Mouse (Mus musculus) myocyte (in vitro differentiated cells): ENCODE measurements at regions not wholly inside any gene's neighbourhood (a gene's known extent, or its start where the extent isn't known, plus 50 kb on each side); places are given as distances from the start of the nearest gene placed in this dataset.

Experiments used
- H3K27me3 ChIP-seq: one replicate; pipeline ENCODE4 v1.6.1; 2011; ENCODE audit not compliant: control insufficient read depth, insufficient read depth, insufficient read length
- H3K36me3 ChIP-seq: one replicate; pipeline ENCODE4 v1.6.1; 2011; ENCODE audit not compliant: control insufficient read depth, insufficient read depth
- H3K4me2 ChIP-seq: one replicate; pipeline ENCODE4 v1.6.1; 2011; ENCODE audit warnings: low read depth, control low read depth
- H3K4me3 ChIP-seq: one replicate; pipeline ENCODE4 v1.5.1; 2011; ENCODE audit warnings: mild to moderate bottlenecking, control low read depth, moderate library complexity
- H3K79me2 ChIP-seq: one replicate; pipeline ENCODE4 v1.6.1; 2011; ENCODE audit not compliant: control insufficient read depth, insufficient read depth
- H3ac ChIP-seq: one replicate; pipeline ENCODE4 v1.6.1; 2011; ENCODE audit not compliant: control insufficient read depth, insufficient read length
- CEBPB ChIP-seq: IDR thresholded peaks from 2 replicates; pipeline ENCODE4 v1.6.1; 2011; ENCODE audit warnings: mild to moderate bottlenecking, moderate library complexity; ENCODE audit not compliant: poor library complexity, insufficient read depth, severe bottlenecking
- E2F4 ChIP-seq: IDR thresholded peaks from one replicate; pipeline ENCODE4 v1.6.1; 2011; ENCODE audit warnings: mild to moderate bottlenecking, control low read depth, moderate library complexity; ENCODE audit not compliant: insufficient read depth
- MAX ChIP-seq: IDR thresholded peaks from one replicate; pipeline ENCODE4 v1.6.1; 2011; ENCODE audit warnings: low read depth, mild to moderate bottlenecking, control low read depth
- MYOD1 ChIP-seq, 3 experiments: IDR thresholded peaks; one replicate each; pipeline ENCODE4 v1.6.1; 2011; ENCODE audit warnings: control low read depth in 2 of 3, low read depth in 2 of 3, mild to moderate bottlenecking in 2 of 3, moderate library complexity in 1 of 3; ENCODE audit not compliant: insufficient read length in 2 of 3, control insufficient read depth in 1 of 3
- MYOG ChIP-seq, 3 experiments: IDR thresholded peaks; one replicate each; pipeline ENCODE4 v1.6.1; 2011; ENCODE audit warnings: control low read depth in 2 of 3, low read depth in 2 of 3, mild to moderate bottlenecking in 2 of 3; ENCODE audit not compliant: insufficient read length in 2 of 3, control insufficient read depth in 1 of 3, insufficient read depth in 1 of 3
- POLR2A ChIP-seq: IDR thresholded peaks from one replicate; pipeline ENCODE4 v1.6.1; 2011; ENCODE audit warnings: low read depth, mild to moderate bottlenecking, control low read depth, moderate library complexity; ENCODE audit not compliant: insufficient read length
- POLR2AphosphoS2 ChIP-seq: IDR thresholded peaks from one replicate; pipeline ENCODE4 v1.6.1; 2011; ENCODE audit warnings: low read depth, control low read depth; ENCODE audit not compliant: insufficient read length
- REST ChIP-seq: IDR thresholded peaks from one replicate; pipeline ENCODE4 v1.6.1; 2011; ENCODE audit warnings: mild to moderate bottlenecking, control low read depth, moderate library complexity; ENCODE audit not compliant: insufficient read depth, insufficient read length
- SRF ChIP-seq: IDR thresholded peaks from one replicate; pipeline ENCODE4 v1.6.1; 2011; ENCODE audit warnings: low read depth; ENCODE audit not compliant: control insufficient read depth, insufficient read length
- TCF12 ChIP-seq: IDR thresholded peaks from one replicate; pipeline ENCODE4 v1.6.1; 2011; ENCODE audit warnings: mild to moderate bottlenecking, control low read depth; ENCODE audit not compliant: poor library complexity, insufficient read depth, severe bottlenecking
- TCF3 ChIP-seq: IDR thresholded peaks from one replicate; pipeline ENCODE4 v1.6.1; 2011; ENCODE audit warnings: low read depth, control low read depth; ENCODE audit not compliant: insufficient read length
- USF1 ChIP-seq: IDR thresholded peaks from one replicate; pipeline ENCODE4 v1.6.1; 2011; ENCODE audit warnings: low read depth, mild to moderate bottlenecking, control low read depth, moderate library complexity

DNA sequence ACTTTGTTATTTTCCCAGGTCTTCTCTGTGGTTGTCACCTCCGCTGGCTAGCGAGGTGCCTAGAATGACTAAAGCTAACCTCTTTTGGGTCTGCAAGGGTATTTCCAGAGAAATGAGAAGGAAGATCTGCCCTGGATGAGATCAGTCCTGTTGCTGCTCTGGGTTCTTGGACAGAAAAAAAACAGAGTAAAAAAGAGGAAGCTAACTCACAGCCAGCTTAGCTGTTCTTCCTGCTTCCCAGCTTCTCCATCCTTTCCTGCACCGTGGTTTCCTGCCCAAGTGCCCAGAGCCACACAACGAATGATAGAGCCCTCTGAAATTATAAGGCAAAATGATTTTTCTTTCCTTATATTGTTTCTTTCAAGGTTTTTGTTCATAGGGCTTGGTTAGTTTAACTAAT, 326.2 kb upstream of the Pik3r1 start:
- Histone ChIP-seq H3ac (no peak overlapping the region), H3K4me2 (no peak overlapping the region)
- no peak for TF ChIP-seq USF1
- TF ChIP-seq CEBPB = no peak
- TF ChIP-seq MAX = no peak
- TF ChIP-seq TCF3 = no peak
- no peak for TF ChIP-seq SRF
- no peak for TF ChIP-seq E2F4
- no peak for TF ChIP-seq REST
- TF ChIP-seq TCF12 = no peak
- TF ChIP-seq POLR2A = no peak
- no peak for TF ChIP-seq MYOD1 (IDR thresholded peaks at IDR 0.05; ENCODE audit: control insufficient read depth in 1 of 3, insufficient read length in 2 of 3, low read depth in 2 of 3)
- TF ChIP-seq POLR2AphosphoS2 = no peak
- TF ChIP-seq MYOG (IDR thresholded peaks at IDR 0.05; ENCODE audit: control insufficient read depth in 1 of 3, insufficient read depth in 1 of 3, insufficient read length in 2 of 3, low read depth in 2 of 3) = no peak

DNA sequence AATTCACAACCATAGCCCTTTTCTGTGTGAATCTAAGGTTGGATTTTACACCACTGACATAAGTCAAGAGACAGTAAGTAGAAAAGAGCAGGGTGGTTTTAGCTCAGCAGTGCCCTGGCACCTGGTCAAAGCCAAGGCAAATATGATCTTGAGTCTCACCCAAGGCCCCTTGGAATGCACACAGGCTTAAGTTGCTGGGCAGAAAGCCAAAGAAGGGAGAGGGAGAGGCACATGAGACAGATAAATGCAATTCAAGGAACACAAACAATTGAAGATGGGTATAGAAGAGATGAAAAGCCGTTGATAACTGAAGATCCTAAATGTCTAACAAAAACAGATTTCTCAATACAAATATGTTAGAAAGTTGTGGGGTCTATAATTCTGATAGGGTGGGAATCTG, 335.1 kb upstream of the Pik3r1 start:
- no peak overlapping the region for H3K4me3 ChIP-seq
- H3K27me3 ChIP-seq = no peaks in the 10 kb centered on the region
- no peaks in the 10 kb centered on the region for H3K36me3 ChIP-seq
- H3ac ChIP-seq = no peak overlapping the region
- TF ChIP-seq MAX (no peak), POLR2AphosphoS2 (no peak), REST (no peak), POLR2A (no peak), TCF12 (no peak), CEBPB (no peak), E2F4 (no peak), SRF (no peak), USF1 (no peak), MYOG (IDR thresholded peaks at IDR 0.05; ENCODE audit: control insufficient read depth in 1 of 3, insufficient read depth in 1 of 3, insufficient read length in 2 of 3, low read depth in 2 of 3) (no peak), TCF3 (no peak), MYOD1 (IDR thresholded peaks at IDR 0.05; ENCODE audit: control insufficient read depth in 1 of 3, insufficient read length in 2 of 3, low read depth in 2 of 3) (no peak)
- H3K79me2 ChIP-seq = no peaks in the 10 kb centered on the region
- peak overlapping the region; percentile 36 for H3K4me2 ChIP-seq

More for the DNA sequence above, 326.2 kb upstream of the Pik3r1 start:
- Histone ChIP-seq H3K79me2 (no peaks in the 10 kb centered on the region), H3K36me3 (no peaks in the 10 kb centered on the region), H3K27me3 (no peaks in the 10 kb centered on the region), H3K4me3 (no peak overlapping the region)

DNA sequence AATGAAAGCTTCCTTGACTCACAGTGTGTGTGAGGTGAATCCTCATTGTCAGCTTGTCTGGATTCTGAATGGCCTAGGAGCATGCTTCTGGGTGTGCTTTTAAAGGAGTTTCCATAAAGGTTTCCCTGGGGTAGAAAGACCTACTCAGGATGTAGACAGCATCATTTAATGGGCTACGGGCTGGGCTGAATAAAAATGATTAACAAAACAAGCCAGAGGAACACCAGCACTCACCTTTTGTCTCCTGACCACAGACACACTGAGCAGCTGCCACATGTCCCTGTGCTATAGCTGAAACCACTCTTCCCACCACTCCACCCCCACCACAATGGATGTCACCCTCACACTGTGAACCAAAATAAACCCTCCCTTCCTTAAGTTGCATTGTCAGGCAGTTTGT, 338.2 kb upstream of the Pik3r1 start:
- Histone ChIP-seq H3ac (no peak overlapping the region), H3K4me3 (no peak overlapping the region), H3K36me3 (no peaks in the 10 kb centered on the region), H3K4me2 (peak overlapping the region; percentile 42), H3K27me3 (no peaks in the 10 kb centered on the region), H3K79me2 (no peaks in the 10 kb centered on the region)
- peak in 2 of 3 experiments; percentile 64 to 88 for TF ChIP-seq MYOD1 (IDR thresholded peaks at IDR 0.05; ENCODE audit: control insufficient read depth in 1 of 3, insufficient read length in 2 of 3, low read depth in 2 of 3)
- TF ChIP-seq TCF12 = peak; percentile 53
- peak in 2 of 3 experiments; percentile 34 to 83 for TF ChIP-seq MYOG (IDR thresholded peaks at IDR 0.05; ENCODE audit: control insufficient read depth in 1 of 3, insufficient read depth in 1 of 3, insufficient read length in 2 of 3, low read depth in 2 of 3)
- no peak for TF ChIP-seq USF1
- no peak for TF ChIP-seq POLR2AphosphoS2
- TF ChIP-seq CEBPB = no peak
- TF ChIP-seq E2F4 = no peak
- no peak for TF ChIP-seq REST
- no peak for TF ChIP-seq SRF
- peak; percentile 30 for TF ChIP-seq TCF3

DNA sequence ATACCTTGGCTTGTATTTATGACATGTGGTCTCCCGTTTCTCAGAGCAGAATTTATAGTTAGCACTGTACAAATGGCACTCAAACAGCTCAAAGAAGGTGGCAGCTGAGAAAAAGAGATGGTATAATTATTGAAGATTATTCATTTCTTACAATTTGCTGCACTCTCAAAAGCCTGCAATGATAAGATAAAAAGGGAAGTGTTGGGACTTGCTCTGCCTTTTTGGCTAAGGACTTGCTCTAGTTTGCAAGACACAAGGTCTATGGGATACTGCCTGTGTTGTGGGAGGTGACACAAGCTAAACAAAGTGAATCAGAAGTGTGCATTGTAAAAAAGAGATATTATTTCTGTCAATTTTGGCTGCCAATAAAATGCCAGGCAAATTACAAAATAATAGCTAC, 340.2 kb upstream of the Pik3r1 start:
- H3K27me3 ChIP-seq = no peaks in the 10 kb centered on the region
- H3K4me3 ChIP-seq = no peak overlapping the region
- H3K36me3 ChIP-seq = no peaks in the 10 kb centered on the region
- TF ChIP-seq MYOD1 (IDR thresholded peaks at IDR 0.05; ENCODE audit: control insufficient read depth in 1 of 3, insufficient read length in 2 of 3, low read depth in 2 of 3) (no peak), USF1 (no peak), TCF12 (no peak), TCF3 (no peak), MAX (no peak), MYOG (IDR thresholded peaks at IDR 0.05; ENCODE audit: control insufficient read depth in 1 of 3, insufficient read depth in 1 of 3, insufficient read length in 2 of 3, low read depth in 2 of 3) (no peak), REST (no peak), CEBPB (no peak), POLR2AphosphoS2 (no peak), E2F4 (no peak), POLR2A (no peak), SRF (no peak)
- no peak overlapping the region for H3K4me2 ChIP-seq
- H3K79me2 ChIP-seq = no peaks in the 10 kb centered on the region
- no peak overlapping the region for H3ac ChIP-seq

DNA sequence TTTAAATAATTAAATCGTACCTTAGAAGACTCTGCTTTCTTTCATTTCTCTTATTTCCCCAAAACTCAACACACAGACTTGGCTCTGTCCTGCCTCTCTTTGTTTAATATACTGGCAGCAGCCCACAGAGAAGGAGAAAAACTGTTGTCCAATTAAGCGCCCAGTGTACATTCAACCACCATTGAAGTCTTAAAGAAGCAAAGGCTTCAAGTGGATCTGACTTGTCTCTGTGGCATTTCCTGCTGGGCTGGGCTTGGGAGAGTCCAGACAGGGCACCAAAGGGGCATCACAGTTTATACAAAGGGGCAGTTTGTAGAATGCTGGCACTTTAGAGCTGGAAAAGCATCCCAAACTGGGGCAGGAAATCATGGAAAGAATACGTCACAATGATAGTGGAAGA, 340.9 kb upstream of the Pik3r1 start:
- Histone ChIP-seq H3K4me3 (no peak overlapping the region), H3ac (no peak overlapping the region), H3K36me3 (no peaks in the 10 kb centered on the region), H3K4me2 (peak overlapping the region; percentile 19), H3K27me3 (no peaks in the 10 kb centered on the region), H3K79me2 (no peaks in the 10 kb centered on the region)
- TF ChIP-seq POLR2AphosphoS2 (no peak), CEBPB (no peak)
